Mouse (Mus musculus) kidney, postnatal 0 days (tissue): ENCODE results near the gene Snx9. TPM values are rescaled to one million over a fixed set of nuclear protein-coding genes. Genes with fewer than 3 reads are reported as not detected.

Experiments used
- ATAC-seq: fragments of 200-750 bp; cut with Nextera tagmentation; replicated peaks from 2 replicates; pipeline ENCODE4 v1.8.0; 2017; ENCODE audit warnings: low read depth, moderate number of reproducible peaks, moderate TSS enrichment, moderate library complexity; ENCODE audit not compliant: low FRiP score
- DNase-seq: peaks from one replicate; pipeline ENCODE4 v3.0.0-alpha.2; 2016; ENCODE audit warnings: low spot score
- H3K27ac ChIP-seq: fragments of 300-500 bp; sonication (generic); 2 replicates; pipeline ENCODE4 v1.5.1; 2014; ENCODE audit warnings: mild to moderate bottlenecking
- H3K27me3 ChIP-seq: fragments of 300-500 bp; sonication (generic); 2 replicates; pipeline ENCODE4 v1.6.1; 2014; ENCODE audit warnings: low read length, mixed read lengths; ENCODE audit not compliant: insufficient read depth
- H3K36me3 ChIP-seq: fragments of 300-500 bp; sonication (generic); 2 replicates; pipeline ENCODE4 v1.6.1; 2014; ENCODE audit warnings: low read length, mixed read lengths; ENCODE audit not compliant: insufficient read depth
- H3K4me1 ChIP-seq: fragments of 300-500 bp; sonication (generic); replicated peaks from 2 replicates; pipeline ENCODE4 v1.6.1; 2014; ENCODE audit warnings: antibody characterized with exemption, low read length, mixed read lengths; ENCODE audit not compliant: insufficient read depth
- H3K4me2 ChIP-seq: fragments of 300-500 bp; sonication (generic); 2 replicates; pipeline ENCODE4 v1.6.1; 2014; ENCODE audit warnings: mild to moderate bottlenecking, low read length, moderate library complexity, mixed read lengths
- H3K4me3 ChIP-seq: fragments of 300-500 bp; sonication (generic); replicated peaks from 2 replicates; pipeline ENCODE4 v1.5.1; 2014; ENCODE audit warnings: low read depth, low read length
- H3K9ac ChIP-seq: fragments of 300-500 bp; sonication (generic); 2 replicates; pipeline ENCODE4 v1.6.1; 2014; ENCODE audit warnings: low read depth, low read length
- H3K9me3 ChIP-seq: fragments of 300-500 bp; sonication (generic); replicated peaks from 2 replicates; pipeline ENCODE4 v1.6.1; 2016; ENCODE audit warnings: low read length, inconsistent platforms, mixed read lengths
- CTCF ChIP-seq: IDR thresholded peaks from 2 replicates; pipeline ENCODE4 v1.5.1; 2016; ENCODE audit warnings: antibody characterized with exemption, low read depth, mild to moderate bottlenecking, moderate library complexity
- WGBS: fragments of 180-500 bp; shearing (Covaris S2); extraction: QIAGEN DNeasy Blood & Tissue Kit; methylation state at CpG from one replicate; pipeline ENCODE4 v1.1.7; 2014; 5-methylcytosine and 5-hydroxymethylcytosine counted together
- polyA plus RNA-seq: library from polyadenylated mRNA; unstranded; fragments of >200 nt; fragmentation: Nextera tagmentation; extraction: Ambion mirVana; gene quantifications from 2 replicates; pipeline ENCODE4 v1.2.1, GENCODE M21; 2015

Snx9 gene
- polyA plus RNA-seq, 1 experiment from 2014 or later = 41.9 TPM

DNA sequence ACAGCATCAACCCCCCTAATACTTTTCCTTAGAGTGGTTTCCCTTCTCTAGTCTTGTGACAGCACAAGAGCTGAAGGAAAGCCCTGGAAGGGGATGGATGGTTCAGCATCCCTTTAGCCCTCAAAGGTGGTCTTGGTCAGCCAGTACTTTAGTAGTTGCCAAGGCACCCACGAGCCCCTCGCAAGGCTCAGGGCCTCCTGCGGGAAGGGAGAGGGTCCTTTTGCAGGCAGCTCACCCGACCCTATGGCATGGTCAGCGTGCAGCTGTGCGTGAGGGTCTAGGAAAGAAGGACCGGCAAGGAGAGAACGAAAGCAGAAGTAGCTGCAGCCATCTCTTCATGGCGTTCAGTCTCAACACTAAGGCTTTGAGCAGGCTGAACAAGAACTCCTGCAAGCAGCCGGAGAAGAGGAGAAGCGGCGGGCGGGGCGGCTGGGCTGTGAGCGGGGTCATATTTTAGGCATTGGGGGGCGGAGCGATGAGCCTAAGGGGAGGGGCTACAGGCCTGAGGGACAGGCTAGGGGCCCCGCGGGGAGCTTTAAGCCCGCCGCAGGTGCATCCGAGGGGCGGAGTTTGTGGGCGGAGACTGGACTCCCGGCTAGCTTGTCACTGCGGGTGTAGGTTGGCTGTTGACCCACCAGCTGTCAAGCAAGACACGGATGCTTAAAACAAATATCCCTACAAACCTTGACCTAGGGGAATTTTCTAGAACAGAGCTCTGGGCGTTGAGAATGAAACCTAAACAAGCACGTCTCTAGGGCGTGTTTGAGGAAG lies 93.6 kb downstream of the Snx9 start:
- Histone ChIP-seq H3K4me1 (0 out of 2 replicates have a peak, but pooled peaks cover 8% of the 10 kb centered on the region), H3K27ac (peak overlapping the region; percentile 47; the same call in 1 of the 2 replicates), H3K9me3 (no peaks in the 10 kb centered on the region), H3K27me3 (no peaks in the 10 kb centered on the region), H3K4me3 (peak overlapping the region; percentile 25), H3K4me2 (peak overlapping the region; percentile 52), H3K36me3 (peaks cover 6% of the 10 kb centered on the region; the same call in 1 of the 2 replicates), H3K9ac (peak overlapping the region; percentile 58)
- DNase-seq (peak; percentile 89), ATAC-seq (peak; percentile 78)
- 3% methylated on average over 30 of the region's 30 CpGs for WGBS
- no peak for TF ChIP-seq CTCF

DNA sequence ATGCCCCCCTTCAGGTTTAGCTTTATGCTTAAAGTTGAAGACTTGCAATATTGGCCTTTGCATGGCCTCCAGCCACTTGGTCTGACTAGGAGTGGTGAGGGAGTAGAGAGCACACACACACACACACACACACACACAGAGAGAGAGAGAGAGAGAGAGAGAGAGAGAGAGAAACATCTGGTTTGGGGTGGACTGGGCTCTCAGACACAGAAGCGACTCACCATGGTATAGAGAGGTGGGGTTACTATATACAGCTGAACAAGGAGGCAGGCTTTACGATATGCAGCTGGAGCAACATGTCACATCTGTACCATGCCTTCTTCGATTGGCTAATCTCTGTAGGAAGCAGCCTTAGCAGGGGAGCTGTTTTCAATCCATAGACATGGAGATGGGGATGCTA lies 94.6 kb downstream of the Snx9 start:
- Histone ChIP-seq H3K4me3 (no peak overlapping the region), H3K9me3 (no peaks in the 10 kb centered on the region), H3K4me2 (no peak overlapping the region), H3K9ac (no peak overlapping the region), H3K36me3 (no peaks in the 10 kb centered on the region; the same call in 1 of the 2 replicates), H3K27ac (no peak overlapping the region; the same call in 1 of the 2 replicates), H3K4me1 (0 out of 2 replicates have a peak, but pooled peaks cover 8% of the 10 kb centered on the region), H3K27me3 (no peaks in the 10 kb centered on the region)
- no peak for DNase-seq
- TF ChIP-seq CTCF = no peak
- 52% methylated on average over 3 of the region's 3 CpGs for WGBS
- no peak for ATAC-seq

GRCm38 (mm10) chr17:5936276-5936675 lies 95.1 kb downstream of the Snx9 start:
- no peak for ATAC-seq
- Histone ChIP-seq H3K9ac (no peak overlapping the region), H3K4me2 (no peak overlapping the region), H3K36me3 (no peaks in the 10 kb centered on the region; the same call in 1 of the 2 replicates), H3K4me1 (0 out of 2 replicates have a peak, but pooled peaks cover 8% of the 10 kb centered on the region), H3K27me3 (no peaks in the 10 kb centered on the region), H3K4me3 (no peak overlapping the region), H3K27ac (no peak overlapping the region), H3K9me3 (no peaks in the 10 kb centered on the region)
- no peak for TF ChIP-seq CTCF
- no peak for DNase-seq
- WGBS = 62% methylated on average over 14 of the region's 14 CpGs

GRCm38 (mm10) chr17:5937441-5937840 lies 96.3 kb downstream of the Snx9 start:
- no peak for ATAC-seq
- Histone ChIP-seq H3K36me3 (no peaks in the 10 kb centered on the region), H3K9me3 (no peaks in the 10 kb centered on the region)

DNA sequence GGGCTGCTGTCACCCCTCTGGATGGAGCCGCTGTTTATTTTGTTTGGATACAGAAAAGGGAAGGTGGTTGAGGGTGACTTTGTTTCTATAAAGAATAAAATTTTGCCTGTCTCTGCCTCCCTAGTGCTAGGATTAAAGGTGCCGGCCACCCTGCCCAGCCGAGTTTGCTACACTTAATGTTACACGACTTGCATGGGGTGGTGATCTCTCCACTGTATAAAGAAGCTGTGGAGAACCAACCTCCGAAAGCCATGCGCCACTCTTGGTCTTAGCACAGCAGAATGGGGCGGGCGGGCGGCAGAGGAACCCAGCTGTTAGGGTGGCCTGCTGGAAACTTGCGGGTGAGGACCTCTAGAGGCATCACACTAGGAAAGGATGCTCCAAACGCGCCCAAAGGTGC lies 98.7 kb downstream of the Snx9 start:
- DNase-seq = peak; percentile 34
- no peak overlapping the region for H3K4me2 ChIP-seq
- H3K4me1 ChIP-seq = 0 out of 2 replicates have a peak, but pooled peaks cover 6% of the 10 kb centered on the region
- no peak overlapping the region for H3K4me3 ChIP-seq
- WGBS = 61% methylated on average over 12 of the region's 12 CpGs
- TF ChIP-seq CTCF = no peak
- no peak overlapping the region for H3K27ac ChIP-seq
- no peaks in the 10 kb centered on the region for H3K27me3 ChIP-seq
- H3K9me3 ChIP-seq = no peaks in the 10 kb centered on the region
- ATAC-seq = no peak
- no peaks in the 10 kb centered on the region for H3K36me3 ChIP-seq
- no peak overlapping the region for H3K9ac ChIP-seq

More at GRCm38 (mm10) chr17:5937441-5937840, 96.3 kb downstream of the Snx9 start:
- no peak overlapping the region for H3K4me3 ChIP-seq
- 0 out of 2 replicates have a peak, but pooled peaks cover 8% of the 10 kb centered on the region for H3K4me1 ChIP-seq
- DNase-seq = no peak
- no peaks in the 10 kb centered on the region for H3K27me3 ChIP-seq
- no peak overlapping the region for H3K4me2 ChIP-seq
- no peak for TF ChIP-seq CTCF
- no peak overlapping the region for H3K27ac ChIP-seq
- H3K9ac ChIP-seq = no peak overlapping the region
- WGBS = 45% methylated on average over 2 of the region's 2 CpGs

DNA sequence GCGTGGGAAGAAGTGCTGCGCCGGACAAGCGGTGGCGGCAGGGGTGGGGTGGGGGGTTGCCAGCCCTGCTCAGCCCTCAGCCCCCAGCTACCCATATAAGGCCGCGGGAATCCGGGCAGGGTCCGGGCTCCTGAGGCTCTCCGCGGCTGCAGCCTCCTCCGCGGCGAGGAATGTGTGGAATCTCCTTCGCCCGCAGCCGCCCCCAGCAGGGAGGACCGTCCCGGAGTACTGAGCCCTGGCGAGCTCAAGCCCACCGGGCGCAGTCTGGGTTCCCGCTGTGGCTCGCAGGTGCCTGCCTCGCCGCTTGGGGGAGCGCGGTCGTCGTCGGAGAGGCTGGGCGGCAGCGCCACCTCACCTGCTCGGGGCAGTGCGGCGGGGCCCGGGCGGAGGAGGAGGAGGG lies 99.7 kb downstream of the Snx9 start:
- ATAC-seq = peak; percentile 89
- DNase-seq = peak; percentile 88
- under 1% methylated on average over 36 of the region's 38 CpGs for WGBS
- Histone ChIP-seq H3K4me2 (peak overlapping the region; percentile 65), H3K27me3 (no peaks in the 10 kb centered on the region), H3K4me1 (no peaks in the 10 kb centered on the region), H3K27ac (no peak overlapping the region), H3K9me3 (no peaks in the 10 kb centered on the region), H3K9ac (0 out of 2 replicates have a peak overlapping the region, but pooled peaks have one; percentile 44), H3K36me3 (no peaks in the 10 kb centered on the region), H3K4me3 (peak overlapping the region; percentile 59)
- TF ChIP-seq CTCF = peak; percentile 74
